Mouse (Mus musculus): ENCODE data around the gene Nckipsd. TPM values are rescaled to one million over a fixed set of nuclear protein-coding genes. Genes with fewer than 3 reads are reported as not detected.

The Nckipsd gene
- polyA plus RNA-seq (2015; fragmentation: Nextera tagmentation; extraction: Ambion mirVana): 13.2 and 15.4 TPM in 2 replicates

- Histone ChIP-seq H3K36me3 (ENCODE audit: control insufficient read depth, insufficient read depth, low read length) (peaks cover 22% of the 10 kb centered on the region), H3K27me3 (ENCODE audit: control insufficient read depth, insufficient read depth, low read depth, low read length) (no peaks in the 10 kb centered on the region), H3K4me1 (replicated peaks; ENCODE audit: control insufficient read depth, insufficient read depth, low read length) (peaks cover 11% of the 10 kb centered on the region), H3K9ac (ENCODE audit: low read length) (peak within 1 kb of the TSS; percentile 87), H3K4me3 (ENCODE audit: low read length) (peak within 1 kb of the TSS; percentile 82), H3K4me2 (ENCODE audit: low read depth, low read length) (peak within 1 kb of the TSS; percentile 87), H3K27ac (ENCODE audit: low read length) (no peak within 1 kb of the TSS), H3K9me3 (ENCODE audit: control insufficient read depth, low read length) (no peaks in the 10 kb centered on the region)
- WGBS: under 1% methylated on average over 51 of the region's 62 CpGs
- peak; percentile 92 for ATAC-seq (ENCODE audit: low read depth)
These were observed at the start of gene Nckipsd for GRCm38 (mm10) chr9:108808163-108808665. Nckipsd (plus strand) TSS chr9:108808368.

- no peaks in the 10 kb centered on the region for H3K9me3 ChIP-seq (ENCODE audit: control insufficient read depth, low read length)
- H3K4me2 ChIP-seq (ENCODE audit: low read depth, low read length): no peak overlapping the region
- WGBS: 94% methylated on average over 20 of the region's 20 CpGs
These were observed 49.0 kb upstream of the Nckipsd start for GRCm38 (mm10) chr9:108759121-108759520.

GRCm38 (mm10) chr9:108759805-108760204 lies 48.4 kb upstream of the Nckipsd start:
- Histone ChIP-seq H3K9ac (ENCODE audit: low read length) (no peak overlapping the region), H3K4me3 (ENCODE audit: low read length) (no peak overlapping the region), H3K36me3 (ENCODE audit: control insufficient read depth, insufficient read depth, low read length) (no peaks in the 10 kb centered on the region), H3K27me3 (ENCODE audit: control insufficient read depth, insufficient read depth, low read depth, low read length) (no peaks in the 10 kb centered on the region), H3K4me1 (replicated peaks; ENCODE audit: control insufficient read depth, insufficient read depth, low read length) (no peaks in the 10 kb centered on the region), H3K4me2 (ENCODE audit: low read depth, low read length) (no peak overlapping the region), H3K9me3 (ENCODE audit: control insufficient read depth, low read length) (no peaks in the 10 kb centered on the region), H3K27ac (ENCODE audit: low read length) (no peak overlapping the region)
- ATAC-seq (ENCODE audit: low read depth): no peak
- 54% methylated on average over 2 of the region's 2 CpGs for WGBS

More at GRCm38 (mm10) chr9:108759121-108759520, 49.0 kb upstream of the Nckipsd start:
- Histone ChIP-seq H3K4me1 (replicated peaks; ENCODE audit: control insufficient read depth, insufficient read depth, low read length) (no peaks in the 10 kb centered on the region), H3K27me3 (ENCODE audit: control insufficient read depth, insufficient read depth, low read depth, low read length) (no peaks in the 10 kb centered on the region), H3K27ac (ENCODE audit: low read length) (no peak overlapping the region), H3K36me3 (ENCODE audit: control insufficient read depth, insufficient read depth, low read length) (no peaks in the 10 kb centered on the region), H3K9ac (ENCODE audit: low read length) (no peak overlapping the region), H3K4me3 (ENCODE audit: low read length) (no peak overlapping the region)
- ATAC-seq (ENCODE audit: low read depth): no peak

- Histone ChIP-seq H3K27ac (ENCODE audit: low read length) (no peak overlapping the region), H3K36me3 (ENCODE audit: control insufficient read depth, insufficient read depth, low read length) (no peaks in the 10 kb centered on the region), H3K4me2 (ENCODE audit: low read depth, low read length) (no peak overlapping the region), H3K4me3 (ENCODE audit: low read length) (no peak overlapping the region), H3K4me1 (replicated peaks; ENCODE audit: control insufficient read depth, insufficient read depth, low read length) (no peaks in the 10 kb centered on the region), H3K27me3 (ENCODE audit: control insufficient read depth, insufficient read depth, low read depth, low read length) (no peaks in the 10 kb centered on the region), H3K9me3 (ENCODE audit: control insufficient read depth, low read length) (no peaks in the 10 kb centered on the region), H3K9ac (ENCODE audit: low read length) (no peak overlapping the region)
- no peak for ATAC-seq (ENCODE audit: low read depth)
These were observed 46.6 kb upstream of the Nckipsd start for GRCm38 (mm10) chr9:108761561-108761960.

- no peak overlapping the region for H3K9ac ChIP-seq (ENCODE audit: low read length)
- ATAC-seq (ENCODE audit: low read depth): no peak
- H3K36me3 ChIP-seq (ENCODE audit: control insufficient read depth, insufficient read depth, low read length): no peaks in the 10 kb centered on the region
- no peak overlapping the region for H3K4me2 ChIP-seq (ENCODE audit: low read depth, low read length)
- H3K4me3 ChIP-seq (ENCODE audit: low read length): no peak overlapping the region
- H3K27ac ChIP-seq (ENCODE audit: low read length): no peak overlapping the region
- WGBS: 63% methylated on average over 10 of the region's 10 CpGs
- no peaks in the 10 kb centered on the region for H3K4me1 ChIP-seq (replicated peaks; ENCODE audit: control insufficient read depth, insufficient read depth, low read length)
- no peaks in the 10 kb centered on the region for H3K9me3 ChIP-seq (ENCODE audit: control insufficient read depth, low read length)
- no peaks in the 10 kb centered on the region for H3K27me3 ChIP-seq (ENCODE audit: control insufficient read depth, insufficient read depth, low read depth, low read length)
These were observed 43.2 kb upstream of the Nckipsd start for GRCm38 (mm10) chr9:108764971-108765370.

GRCm38 (mm10) chr9:108776614-108777013 lies 31.6 kb upstream of the Nckipsd start:
- H3K4me1 ChIP-seq (replicated peaks; ENCODE audit: control insufficient read depth, insufficient read depth, low read length): peaks cover 11% of the 10 kb centered on the region
- H3K4me3 ChIP-seq (ENCODE audit: low read length): no peak overlapping the region
- H3K27ac ChIP-seq (ENCODE audit: low read length): no peak overlapping the region
- H3K9me3 ChIP-seq (ENCODE audit: control insufficient read depth, low read length): no peaks in the 10 kb centered on the region
- no peak overlapping the region for H3K9ac ChIP-seq (ENCODE audit: low read length)
- H3K27me3 ChIP-seq (ENCODE audit: control insufficient read depth, insufficient read depth, low read depth, low read length): no peaks in the 10 kb centered on the region
- no peak overlapping the region for H3K4me2 ChIP-seq (ENCODE audit: low read depth, low read length)
- no peaks in the 10 kb centered on the region for H3K36me3 ChIP-seq (ENCODE audit: control insufficient read depth, insufficient read depth, low read length)
- WGBS: 75% methylated on average over 4 of the region's 4 CpGs
- no peak for ATAC-seq (ENCODE audit: low read depth)

- no peak overlapping the region for H3K9ac ChIP-seq (ENCODE audit: low read length)
- H3K4me1 ChIP-seq (replicated peaks; ENCODE audit: control insufficient read depth, insufficient read depth, low read length): peaks cover 16% of the 10 kb centered on the region
- no peaks in the 10 kb centered on the region for H3K9me3 ChIP-seq (ENCODE audit: control insufficient read depth, low read length)
- no peak for ATAC-seq (ENCODE audit: low read depth)
- H3K36me3 ChIP-seq (ENCODE audit: control insufficient read depth, insufficient read depth, low read length): no peaks in the 10 kb centered on the region
- no peak overlapping the region for H3K4me2 ChIP-seq (ENCODE audit: low read depth, low read length)
- H3K27ac ChIP-seq (ENCODE audit: low read length): no peak overlapping the region
- WGBS: 78% methylated on average over 4 of the region's 4 CpGs
- H3K4me3 ChIP-seq (ENCODE audit: low read length): no peak overlapping the region
- no peaks in the 10 kb centered on the region for H3K27me3 ChIP-seq (ENCODE audit: control insufficient read depth, insufficient read depth, low read depth, low read length)
These were observed 30.9 kb upstream of the Nckipsd start for GRCm38 (mm10) chr9:108777276-108777675.

- Histone ChIP-seq H3K4me3 (ENCODE audit: low read length) (no peak overlapping the region), H3K9me3 (ENCODE audit: control insufficient read depth, low read length) (no peaks in the 10 kb centered on the region), H3K9ac (ENCODE audit: low read length) (no peak overlapping the region), H3K36me3 (ENCODE audit: control insufficient read depth, insufficient read depth, low read length) (no peaks in the 10 kb centered on the region), H3K27ac (ENCODE audit: low read length) (peak overlapping the region; percentile 56; the same call in 1 of the 2 replicates), H3K4me2 (ENCODE audit: low read depth, low read length) (peak overlapping the region; percentile 10; the same call in 1 of the 2 replicates), H3K27me3 (ENCODE audit: control insufficient read depth, insufficient read depth, low read depth, low read length) (no peaks in the 10 kb centered on the region), H3K4me1 (replicated peaks; ENCODE audit: control insufficient read depth, insufficient read depth, low read length) (peaks cover 19% of the 10 kb centered on the region)
- WGBS: 25% methylated on average over 5 of the region's 5 CpGs
- no peak for ATAC-seq (ENCODE audit: low read depth)
These were observed 27.2 kb upstream of the Nckipsd start for GRCm38 (mm10) chr9:108780959-108781358.

- no peaks in the 10 kb centered on the region for H3K27me3 ChIP-seq (ENCODE audit: control insufficient read depth, insufficient read depth, low read depth, low read length)
- H3K4me3 ChIP-seq (ENCODE audit: low read length): no peak overlapping the region
- ATAC-seq (ENCODE audit: low read depth): no peak
- no peaks in the 10 kb centered on the region for H3K9me3 ChIP-seq (ENCODE audit: control insufficient read depth, low read length)
- H3K27ac ChIP-seq (ENCODE audit: low read length): peak overlapping the region; percentile 59; the same call in 1 of the 2 replicates
- 35% methylated on average over 4 of the region's 4 CpGs for WGBS
- H3K4me1 ChIP-seq (replicated peaks; ENCODE audit: control insufficient read depth, insufficient read depth, low read length): peaks cover 25% of the 10 kb centered on the region
- H3K36me3 ChIP-seq (ENCODE audit: control insufficient read depth, insufficient read depth, low read length): no peaks in the 10 kb centered on the region; the same call in 1 of the 2 replicates
- no peak overlapping the region for H3K4me2 ChIP-seq (ENCODE audit: low read depth, low read length)
- H3K9ac ChIP-seq (ENCODE audit: low read length): no peak overlapping the region
These were observed 26.3 kb upstream of the Nckipsd start for GRCm38 (mm10) chr9:108781891-108782290.

Measured in lung, embryonic 16.5 days (tissue).